Mouse (Mus musculus) erythroblast, adult 5-6 weeks (primary cell): Measurements from ENCODE around the gene Camta2. TPM values are rescaled to one million over a fixed set of nuclear protein-coding genes. Genes with fewer than 3 reads are reported as not detected.

Experiments
- ATAC-seq: replicated peaks from 2 replicates; pipeline ENCODE4 v1.8.0; 2016; ENCODE audit warnings: moderate number of reproducible peaks, mild to moderate bottlenecking, moderate TSS enrichment, inconsistent platforms; ENCODE audit not compliant: poor library complexity, low FRiP score, severe bottlenecking
- total RNA-seq, 2 experiments: library from RNA; stranded (forward) in 1 of 2; stranded (reverse) in 1 of 2; fragments of 150-400 nt in 1 of 2; fragments of 200-764, 138-1000 nt in 1 of 2; gene quantifications; 2 replicates each; pipeline versions ENCODE4 v1.2.3 to v1.2.4; 2015 to 2017; ENCODE audit warnings: low replicate concordance in 2 of 2

Camta2 gene
- total RNA-seq, 2 experiments from 2014 or later, result 0.77 to 5.4 TPM

- ATAC-seq, result no peak
Observed at GRCm38 (mm10) chr11:70667271-70668150, 20.4 kb downstream of the Camta2 start.

- ATAC-seq, result no peak
Observed at GRCm38 (mm10) chr11:70666687-70667086, 21.2 kb downstream of the Camta2 start.

GRCm38 (mm10) chr11:70664741-70665140 is 23.2 kb downstream of the Camta2 start:
- ATAC-seq, result no peak

GRCm38 (mm10) chr11:70663957-70664356 is 23.9 kb downstream of the Camta2 start:
- no peak for ATAC-seq

GRCm38 (mm10) chr11:70663101-70663500 is 24.8 kb downstream of the Camta2 start:
- no peak for ATAC-seq

GRCm38 (mm10) chr11:70660571-70660970 is 27.3 kb downstream of the Camta2 start:
- no peak for ATAC-seq

GRCm38 (mm10) chr11:70658942-70659341 is 29.0 kb downstream of the Camta2 start:
- ATAC-seq, result no peak

- ATAC-seq, result no peak
Observed at GRCm38 (mm10) chr11:70658521-70658920, 29.4 kb downstream of the Camta2 start.

GRCm38 (mm10) chr11:70657991-70658390 is 29.9 kb downstream of the Camta2 start:
- ATAC-seq, result no peak

GRCm38 (mm10) chr11:70657573-70657972 is 30.3 kb downstream of the Camta2 start:
- ATAC-seq, result no peak

- no peak for ATAC-seq
Observed at GRCm38 (mm10) chr11:70656964-70657363, 30.9 kb downstream of the Camta2 start, which contains the start of gene Eno3. Gene Eno3, plus strand, starts transcription at chr11:70657202.

- no peak for ATAC-seq
Observed at GRCm38 (mm10) chr11:70656456-70656927, 31.4 kb downstream of the Camta2 start.

- ATAC-seq, result no peak
Observed at GRCm38 (mm10) chr11:70655571-70656455, 32.1 kb downstream of the Camta2 start.

- peak; percentile 9; the same call in 1 of the 2 replicates for ATAC-seq
Observed at GRCm38 (mm10) chr11:70654923-70655570, 32.9 kb downstream of the Camta2 start.

GRCm38 (mm10) chr11:70654198-70654922 is 33.5 kb downstream of the Camta2 start, which contains the start of gene Pfn1:
Gene Pfn1, minus strand, starts transcription at chr11:70654644.
- peak; percentile 48 for ATAC-seq

GRCm38 (mm10) chr11:70653345-70654197 is 34.3 kb downstream of the Camta2 start:
- peak; percentile 47 for ATAC-seq

- no peak for ATAC-seq
Observed at GRCm38 (mm10) chr11:70652884-70653344, 35.0 kb downstream of the Camta2 start.
